17 mouse cellular contexts compared by ENCODE assay signal in the genomic region with DNA sequence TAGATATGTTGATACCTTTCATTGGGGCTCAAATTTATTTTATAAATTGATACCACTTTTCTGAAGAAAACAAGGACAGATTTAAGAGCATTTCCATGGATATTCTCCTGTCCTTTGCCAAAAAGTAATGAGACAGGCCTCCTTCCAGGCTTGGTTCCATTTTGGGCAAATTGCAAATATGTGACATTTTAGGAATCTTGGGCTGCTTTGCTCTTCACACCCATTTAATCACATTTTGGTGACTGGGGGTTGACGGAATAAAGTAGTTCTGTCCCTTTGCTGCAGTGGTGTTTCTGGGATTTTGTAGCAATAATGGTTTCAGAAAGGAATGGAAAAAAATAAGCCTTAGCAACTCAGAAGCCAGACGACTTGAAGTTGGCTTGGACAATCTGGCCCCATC.
"Had no signal": no experiment of that assay in that cellular context is flagged by ENCODE, and none has a peak within 500 bp of the region (broad histone marks: within the 10 kb centered on the region; RNA-seq: fewer than 3 reads in every experiment).

No protein-coding gene starts in this region.

- DNase-seq: kidney, adult 11 months; kidney, adult 9 months; kidney, postnatal 36 days; layer of hippocampus, adult 9-11 months; layer of hippocampus, postnatal 36 days; retina, postnatal 1 day; right cerebral cortex, postnatal 14 days; thymus, adult 2 months; thymus, postnatal 25 days had no signal

- H3K27ac ChIP-seq: kidney, postnatal 0 days; limb, embryonic 15.5 days; liver, embryonic 12.5 days; macrophage; midbrain, embryonic 15.5 days; neural tube, embryonic 13.5 days had no signal

- H3K4me3 ChIP-seq: limb, embryonic 15.5 days; liver, embryonic 12.5 days; megakaryocyte, embryonic 14.5 days; midbrain, embryonic 15.5 days; neural tube, embryonic 13.5 days had no signal

- H3K36me3 ChIP-seq: limb, embryonic 15.5 days; liver, embryonic 12.5 days; midbrain, embryonic 15.5 days; neural tube, embryonic 13.5 days had no signal

- H3K4me1 ChIP-seq: limb, embryonic 15.5 days; liver, embryonic 12.5 days; midbrain, embryonic 15.5 days; neural tube, embryonic 13.5 days had no signal

- H3K27me3 ChIP-seq: limb, embryonic 15.5 days; liver, embryonic 12.5 days; megakaryocyte, embryonic 14.5 days; midbrain, embryonic 15.5 days; neural tube, embryonic 13.5 days had no signal

- H3K9ac ChIP-seq: limb, embryonic 15.5 days; liver, embryonic 12.5 days; midbrain, embryonic 15.5 days; neural tube, embryonic 13.5 days had no signal

- H3K9me3 ChIP-seq: limb, embryonic 15.5 days; liver, embryonic 12.5 days; midbrain, embryonic 15.5 days had no signal

- ATAC-seq: liver, embryonic 12.5 days; midbrain, embryonic 15.5 days had no signal

- H3K4me2 ChIP-seq: limb, embryonic 15.5 days; liver, embryonic 12.5 days; midbrain, embryonic 11.5 days; midbrain, embryonic 15.5 days; neural tube, embryonic 13.5 days had no signal
